Mouse (Mus musculus): ENCODE measurements around the gene Ppp1ca. TPM values are rescaled to one million over a fixed set of nuclear protein-coding genes. Genes with fewer than 3 reads are reported as not detected.

Gene Ppp1ca
- total and polyA plus RNA-seq, 3 experiments: 342 to 514 (median 392) TPM

DNA sequence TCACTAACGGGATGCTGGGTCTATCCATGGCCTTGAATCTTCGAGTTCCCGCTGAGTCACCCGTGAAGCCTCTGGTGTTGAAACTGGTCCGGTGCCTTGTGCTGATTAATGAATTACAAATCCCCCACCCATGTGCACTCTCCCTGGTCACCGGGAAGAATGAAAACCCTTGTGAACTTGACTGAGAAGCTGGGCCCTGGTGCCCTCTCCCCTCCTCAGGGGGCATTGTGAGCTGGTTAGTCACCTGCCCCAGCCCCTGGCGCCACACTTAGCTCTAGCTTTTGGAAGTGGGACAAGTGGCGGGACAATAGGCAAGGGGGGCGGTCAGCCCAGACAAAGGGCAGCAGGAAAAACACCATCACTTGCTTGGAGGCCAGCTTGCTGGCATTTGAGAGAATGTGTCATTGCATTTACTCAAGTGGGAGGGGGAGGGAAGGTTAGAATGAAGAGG, 21.7 kb downstream of the Ppp1ca start:
- peak; percentile 89 for DNase-seq

DNA sequence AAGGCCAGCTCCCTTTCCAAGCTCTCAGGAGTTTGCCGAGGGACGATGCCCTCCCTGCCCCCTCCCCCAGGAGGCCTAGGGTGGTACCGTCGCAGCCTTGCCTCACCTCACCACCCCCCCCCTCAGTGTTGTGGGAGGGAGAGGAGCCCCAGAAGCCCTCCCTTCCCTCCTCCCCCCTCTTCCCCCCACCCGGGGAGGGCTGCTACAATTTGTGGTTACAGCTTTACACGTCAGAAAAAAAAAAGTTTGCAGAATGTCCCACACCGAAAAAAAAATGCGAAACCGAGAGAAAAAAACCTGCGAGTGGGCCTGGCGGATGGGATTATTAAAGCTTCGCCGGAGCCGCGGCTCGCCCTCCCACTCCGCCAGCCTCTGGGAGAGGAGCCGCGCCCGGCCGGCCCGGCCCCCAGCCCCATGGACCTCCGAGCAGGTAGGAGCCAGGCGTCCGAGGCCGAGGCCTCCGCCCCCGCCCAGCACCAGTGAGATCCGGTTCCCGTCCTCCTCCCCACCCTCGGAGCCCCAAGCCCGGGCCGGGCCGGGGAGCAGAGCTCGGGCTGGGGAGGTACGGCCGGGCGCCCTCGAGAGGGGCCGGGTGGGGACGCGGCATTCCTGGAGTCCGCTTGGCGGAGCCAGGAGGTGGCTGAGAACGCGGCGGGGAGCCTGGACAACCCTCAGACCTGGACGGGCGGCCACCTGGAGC, 22.4 kb downstream of the Ppp1ca start, which contains the start of the genes Clcf1 and AC109138.7:
TSS of gene Clcf1 (plus strand) at position 168 of the 700 bp plus-strand sequence.
TSS of gene AC109138.7 (plus strand) at position 287 of the 700 bp plus-strand sequence.
- peak; percentile 82 for DNase-seq

DNA sequence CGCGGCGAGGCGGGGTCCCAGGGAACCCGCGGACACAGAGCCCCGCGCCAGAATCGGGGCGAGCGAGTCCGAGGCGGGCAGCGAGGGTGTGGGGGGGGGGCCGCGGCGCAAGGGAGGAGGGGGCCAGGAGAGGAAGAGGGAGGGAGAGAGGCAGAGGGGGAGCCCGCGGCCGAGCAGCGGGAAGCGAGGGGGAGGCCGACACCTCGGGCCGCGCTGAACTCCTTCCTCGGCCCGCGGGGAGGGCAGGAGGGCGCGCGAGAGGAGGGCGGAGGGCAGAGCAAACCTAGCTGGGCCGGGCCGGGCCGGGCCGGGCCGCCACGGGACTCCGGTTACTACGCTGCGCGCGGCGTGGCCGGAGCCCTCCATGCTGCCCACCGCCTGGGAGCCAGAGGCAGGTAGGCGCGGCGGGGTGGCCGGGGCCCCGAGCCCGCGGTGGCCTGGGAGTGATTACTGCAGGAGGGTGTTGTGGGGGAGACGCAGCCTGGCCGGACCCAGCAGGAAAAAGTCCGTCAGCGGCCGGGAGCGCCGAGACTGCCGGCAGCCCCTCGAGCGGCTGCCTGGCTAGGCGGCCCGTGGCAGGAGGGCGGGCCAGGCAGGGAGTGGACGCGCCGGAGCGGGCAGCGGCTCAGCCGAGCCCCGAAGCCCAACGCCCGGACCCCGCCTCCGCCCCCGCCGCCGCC, 23.0 kb downstream of the Ppp1ca start:
- peak; percentile 64 for DNase-seq

DNA sequence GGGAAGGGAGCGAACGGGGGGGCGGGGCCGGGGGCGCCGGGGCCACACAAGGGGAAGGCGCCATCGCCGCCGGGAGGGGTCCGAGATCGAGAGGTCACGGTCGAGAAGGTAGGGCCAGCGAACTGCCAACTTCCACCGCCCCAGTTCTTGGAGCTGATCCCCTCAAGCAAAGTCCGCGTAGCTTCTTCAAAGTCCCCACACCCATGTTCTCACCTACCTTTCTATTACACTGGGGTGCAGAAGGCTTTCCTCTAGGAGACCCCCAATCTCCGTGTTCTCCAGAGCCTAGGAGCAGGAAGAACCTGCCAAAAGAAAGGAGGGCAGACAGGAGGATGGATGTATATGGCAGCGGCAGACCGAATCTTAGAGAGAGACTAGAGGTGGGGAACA, 23.6 kb downstream of the Ppp1ca start:
- DNase-seq: no peak

DNA sequence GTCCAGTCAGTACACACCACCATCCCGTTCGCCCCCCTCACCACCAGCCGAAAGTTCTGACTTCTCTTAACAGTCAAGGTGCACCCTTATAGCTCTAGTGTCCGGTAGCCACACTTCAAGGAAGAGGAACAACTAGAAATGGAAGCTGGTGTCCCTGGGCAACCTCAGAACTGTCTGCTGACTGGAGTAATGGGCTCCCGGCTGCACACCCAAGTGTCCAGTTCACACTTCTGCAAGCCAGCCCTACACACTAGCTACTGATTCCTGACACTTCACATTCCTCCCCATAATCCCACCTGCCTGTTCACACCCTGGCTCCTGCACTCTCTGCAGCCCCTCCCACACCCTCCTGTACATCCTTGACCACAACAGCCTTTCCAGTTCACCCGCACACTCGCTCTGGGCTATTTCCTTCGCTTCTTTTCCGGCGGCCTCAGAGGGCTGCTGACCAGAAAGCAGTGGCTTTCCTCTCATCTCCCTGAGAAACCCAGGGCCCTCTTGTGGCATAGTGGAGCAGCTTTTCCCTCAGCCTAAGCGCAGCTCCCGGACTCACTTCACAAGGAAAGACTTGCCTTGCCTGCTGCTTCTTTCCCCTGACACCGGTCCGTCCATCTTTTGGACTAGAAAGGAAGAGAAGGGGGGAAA, 24.3 kb downstream of the Ppp1ca start:
- DNase-seq: peak; percentile 59

DNA sequence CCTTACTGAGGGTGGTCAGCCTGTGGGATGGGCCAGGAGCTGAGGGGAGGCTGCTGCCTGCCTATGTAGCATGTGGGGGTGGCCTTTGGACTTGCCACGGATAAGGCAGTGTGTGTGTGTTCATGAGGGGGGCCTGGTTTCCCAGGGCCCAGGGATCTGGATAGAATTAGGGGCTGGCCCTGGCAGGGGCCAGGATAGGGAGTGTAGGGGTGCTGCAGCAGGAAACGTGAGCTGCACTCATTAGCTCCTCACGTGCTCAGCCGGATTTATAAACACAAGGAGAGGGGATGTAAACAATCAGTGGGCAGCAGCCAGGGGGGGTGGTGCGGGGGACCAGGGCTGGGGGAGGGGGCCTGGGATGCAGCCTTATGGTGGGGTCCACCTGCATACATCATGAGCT, 25.3 kb downstream of the Ppp1ca start:
- no peak for DNase-seq

DNA sequence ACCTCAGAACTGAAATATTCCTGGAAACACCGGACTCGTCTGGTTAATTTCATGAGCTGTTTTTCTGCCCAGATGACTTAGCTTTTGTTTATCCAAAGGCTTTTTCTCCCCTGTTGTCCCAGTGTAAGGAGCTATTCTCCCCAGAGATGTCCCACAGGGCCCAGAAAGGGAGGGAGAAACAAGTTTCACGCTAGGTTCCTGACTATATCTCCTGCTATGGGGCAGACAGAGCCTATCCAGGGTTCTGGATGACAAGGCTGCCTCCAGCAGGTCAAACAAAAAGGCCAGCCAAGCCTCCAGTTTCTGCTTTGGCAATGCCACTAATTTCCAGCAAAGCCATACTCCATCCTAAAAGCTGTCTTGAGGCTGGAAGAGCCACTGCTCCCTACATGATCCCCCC, 26.0 kb downstream of the Ppp1ca start:
- no peak for DNase-seq

DNA sequence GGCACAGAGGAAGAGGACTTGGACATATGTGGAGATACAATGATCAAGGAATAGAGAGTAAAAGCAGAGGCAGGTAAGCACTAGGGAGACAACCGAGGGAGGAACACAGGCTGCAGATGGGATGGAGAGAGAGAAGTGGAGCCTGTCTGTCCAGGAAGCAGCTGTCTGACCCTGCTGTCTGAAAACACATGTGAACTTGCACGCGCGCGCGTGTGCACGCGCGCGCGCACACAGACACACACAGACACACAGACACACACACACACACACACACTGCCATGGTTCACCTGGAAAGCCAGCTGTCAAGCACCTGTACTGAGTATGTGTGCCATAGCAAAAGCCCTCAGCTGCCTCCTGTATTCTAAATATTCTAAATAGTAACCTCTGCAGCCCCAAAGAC, 26.4 kb downstream of the Ppp1ca start:
- no peak for DNase-seq

DNA sequence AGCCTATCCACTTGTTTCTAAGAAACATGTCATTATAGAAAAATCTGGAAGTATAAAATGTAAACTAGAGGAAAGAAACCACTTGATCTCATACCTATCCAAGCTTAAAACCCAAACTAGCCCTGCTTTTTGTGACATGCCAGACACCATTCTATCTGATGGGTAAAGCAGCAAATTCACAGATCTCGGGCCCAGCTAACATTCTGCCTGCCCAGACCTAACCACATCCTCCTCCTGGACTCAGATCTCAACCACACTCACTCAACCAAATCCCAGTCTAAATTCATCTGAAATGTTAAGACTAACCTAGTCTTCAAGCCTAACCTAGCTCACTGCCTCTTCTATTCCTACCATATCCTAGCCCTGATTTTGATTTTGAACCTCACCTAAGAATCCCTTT, 26.9 kb downstream of the Ppp1ca start:
- DNase-seq: no peak

DNA sequence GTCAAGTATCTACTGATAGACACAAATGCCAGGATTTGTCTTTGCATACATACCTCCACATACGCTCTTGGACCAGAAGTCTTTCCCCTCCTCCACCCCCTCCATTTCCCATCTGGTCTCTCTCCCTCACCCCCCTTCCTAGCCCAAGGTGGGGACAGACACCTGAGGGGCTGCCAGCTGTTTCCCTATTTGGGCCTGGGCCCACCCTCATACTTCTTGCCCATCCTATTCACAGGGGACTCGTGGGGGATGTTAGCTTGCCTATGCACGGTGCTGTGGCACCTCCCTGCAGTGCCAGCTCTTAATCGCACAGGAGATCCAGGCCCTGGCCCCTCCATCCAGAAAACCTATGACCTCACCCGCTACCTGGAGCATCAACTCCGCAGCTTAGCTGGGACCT, 28.1 kb downstream of the Ppp1ca start:
- DNase-seq: no peak

DNA sequence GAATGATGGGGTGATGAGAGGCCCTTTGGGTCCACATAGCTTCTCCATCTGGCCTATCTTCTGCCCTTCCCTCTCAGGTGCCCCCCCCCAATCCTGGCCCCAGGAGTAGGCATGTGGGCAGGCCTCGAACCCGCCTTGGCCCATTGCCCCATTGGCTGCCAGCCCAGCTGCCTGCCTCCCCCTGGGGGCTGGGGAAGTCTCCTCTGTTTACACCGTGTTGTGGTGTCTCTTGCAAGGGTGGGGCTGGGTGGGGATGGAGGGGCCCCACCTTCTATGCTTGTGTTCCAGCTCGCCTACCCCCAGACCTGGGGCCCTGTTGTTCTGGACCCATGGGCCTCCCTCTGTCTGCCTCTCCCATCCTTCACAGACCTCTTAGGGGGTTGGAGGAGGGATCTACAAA, 28.6 kb downstream of the Ppp1ca start:
- DNase-seq: no peak

DNA sequence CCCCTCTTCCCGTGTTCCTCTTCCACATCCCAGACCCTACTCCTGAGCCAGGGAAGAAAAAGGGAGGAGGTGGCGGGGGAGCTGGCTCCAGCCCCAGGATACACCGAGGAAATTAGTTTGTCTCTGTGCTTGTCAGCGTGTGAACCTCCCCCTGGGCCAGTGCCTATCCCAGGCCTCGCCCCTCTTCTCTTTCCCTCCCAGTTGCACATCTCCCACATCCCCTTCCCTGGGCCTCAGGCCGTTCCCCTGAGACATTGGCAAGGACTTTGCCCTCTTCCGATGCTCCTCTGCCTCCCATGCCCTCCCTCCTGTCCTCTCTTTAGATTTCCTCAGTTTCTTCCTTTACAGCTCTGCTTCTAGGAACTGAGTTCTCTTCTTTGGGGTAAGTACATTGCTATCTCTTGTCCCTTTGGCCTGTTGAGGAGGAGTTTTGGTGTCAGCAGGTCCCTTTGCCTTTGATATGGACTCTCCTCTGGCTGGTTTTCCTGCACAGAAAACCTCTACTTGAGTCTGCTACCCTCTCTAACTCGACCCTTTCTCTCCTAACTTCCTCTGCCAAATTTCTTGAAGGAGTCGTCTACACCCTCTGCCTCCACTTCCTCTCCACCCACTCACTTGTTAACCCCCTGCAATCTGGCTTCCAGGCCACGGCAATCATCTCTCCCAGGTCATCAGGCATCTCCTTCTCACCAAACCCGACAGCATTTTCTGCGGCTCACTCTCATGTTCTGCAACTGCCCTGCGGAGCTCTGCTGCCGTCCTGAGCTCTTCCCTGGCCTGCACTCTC, 29.3 kb downstream of the Ppp1ca start:
- DNase-seq: no peak

DNA sequence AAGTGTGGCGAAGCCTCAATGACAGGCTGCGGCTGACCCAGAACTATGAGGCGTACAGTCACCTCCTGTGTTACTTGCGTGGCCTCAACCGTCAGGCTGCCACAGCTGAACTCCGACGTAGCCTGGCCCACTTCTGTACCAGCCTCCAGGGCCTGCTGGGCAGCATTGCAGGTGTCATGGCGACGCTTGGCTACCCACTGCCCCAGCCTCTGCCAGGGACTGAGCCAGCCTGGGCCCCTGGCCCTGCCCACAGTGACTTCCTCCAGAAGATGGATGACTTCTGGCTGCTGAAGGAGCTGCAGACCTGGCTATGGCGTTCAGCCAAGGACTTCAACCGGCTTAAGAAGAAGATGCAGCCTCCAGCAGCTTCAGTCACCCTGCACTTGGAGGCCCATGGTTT, 30.3 kb downstream of the Ppp1ca start:
- DNase-seq: peak; percentile 62

DNA sequence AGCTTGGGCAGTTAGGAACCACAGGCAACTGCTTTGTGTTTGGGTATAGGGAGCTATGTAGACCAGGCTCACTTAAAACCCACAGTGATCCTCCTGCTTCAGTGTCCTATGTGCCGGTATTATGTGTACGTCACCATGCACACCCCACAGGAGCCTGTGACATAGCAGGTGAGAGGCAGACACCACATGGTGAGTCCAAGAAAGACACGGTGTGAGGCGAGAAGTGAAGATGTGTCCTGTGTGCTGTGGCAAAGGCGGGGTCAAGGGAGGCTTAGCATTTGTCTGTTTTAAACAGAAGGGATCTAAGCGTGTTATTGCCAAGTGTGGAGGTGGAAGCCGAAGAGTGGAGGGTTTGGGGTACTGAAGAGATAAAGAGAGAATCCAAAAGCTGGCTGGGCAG, 34.9 kb downstream of the Ppp1ca start:
- no peak for DNase-seq

DNA sequence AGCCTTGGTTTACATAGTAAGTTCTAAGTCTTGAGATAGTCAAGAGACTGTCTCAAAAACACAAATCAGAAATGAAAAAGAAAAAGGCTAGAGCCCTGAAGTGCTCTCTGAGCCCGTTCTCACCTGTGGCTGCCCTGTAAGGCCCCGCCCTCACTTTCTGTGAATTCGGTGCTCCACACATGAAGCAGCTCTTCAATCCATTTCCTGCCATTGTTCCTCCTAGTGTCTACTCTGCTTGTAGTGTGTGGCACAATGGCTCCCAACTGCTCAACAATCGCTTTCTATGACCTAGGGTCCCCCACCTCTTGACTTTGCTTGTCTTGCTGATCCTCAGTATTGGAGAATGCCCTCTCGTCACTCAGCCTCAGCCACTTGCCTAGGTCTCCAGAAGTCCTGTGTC, 35.6 kb downstream of the Ppp1ca start:
- no peak for DNase-seq

DNA sequence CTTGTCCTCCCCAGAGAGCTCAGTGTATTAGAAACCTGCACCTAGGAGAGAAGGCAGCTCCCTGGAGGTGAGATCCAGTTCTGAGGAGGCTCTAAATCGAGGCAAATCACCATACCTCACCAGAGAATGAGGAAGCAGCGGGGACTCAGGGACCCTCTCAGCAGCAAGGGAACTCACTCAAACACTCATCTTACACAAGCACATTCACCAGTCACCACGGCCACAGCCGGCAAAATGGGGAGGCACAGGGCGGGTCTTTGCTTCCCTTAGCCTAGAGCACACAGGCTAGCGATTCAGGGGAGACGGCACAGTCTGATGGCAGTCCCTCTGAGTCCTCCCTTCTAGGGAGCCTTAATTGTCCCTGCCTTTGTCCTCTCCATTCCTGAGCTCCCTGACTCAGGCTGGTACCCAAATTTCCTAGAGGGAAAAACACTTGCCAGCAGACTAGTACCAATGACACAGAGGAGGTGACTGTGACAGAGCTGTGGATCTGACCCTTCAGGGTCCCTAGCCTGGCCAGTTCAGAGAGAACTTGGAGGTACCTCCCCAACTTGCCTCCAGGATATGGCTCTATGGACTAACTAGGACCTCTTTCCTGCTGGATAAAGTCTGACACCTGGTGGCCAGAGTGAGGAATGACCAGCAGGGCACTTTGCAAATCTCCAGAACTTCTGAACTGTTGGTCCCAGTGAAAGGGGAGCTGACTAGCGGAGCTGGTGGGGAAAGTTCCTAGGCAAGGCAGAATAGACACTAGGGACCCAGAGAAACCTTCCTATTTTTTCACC, 36.2 kb downstream of the Ppp1ca start:
- DNase-seq: peak; percentile 79

DNA sequence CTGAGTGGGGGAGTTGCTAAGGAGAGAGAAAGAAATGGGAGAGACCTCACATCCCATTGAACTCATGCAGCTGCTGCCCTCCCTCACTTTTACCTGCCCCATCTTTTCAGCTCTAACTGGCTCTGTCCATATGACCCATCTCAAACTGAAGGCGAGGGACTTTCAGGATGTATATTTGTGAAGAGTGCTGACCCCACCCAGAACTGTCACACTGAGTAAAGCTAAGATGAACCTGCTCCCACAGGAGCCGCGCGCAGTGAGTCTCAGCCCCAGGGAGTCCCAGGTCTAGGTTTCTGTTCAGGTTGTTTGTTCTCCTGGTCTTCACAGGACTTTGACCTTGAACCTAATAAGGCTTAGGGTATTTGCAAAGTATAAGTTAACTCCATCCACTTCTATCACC, 37.0 kb downstream of the Ppp1ca start:
- no peak for DNase-seq

DNA sequence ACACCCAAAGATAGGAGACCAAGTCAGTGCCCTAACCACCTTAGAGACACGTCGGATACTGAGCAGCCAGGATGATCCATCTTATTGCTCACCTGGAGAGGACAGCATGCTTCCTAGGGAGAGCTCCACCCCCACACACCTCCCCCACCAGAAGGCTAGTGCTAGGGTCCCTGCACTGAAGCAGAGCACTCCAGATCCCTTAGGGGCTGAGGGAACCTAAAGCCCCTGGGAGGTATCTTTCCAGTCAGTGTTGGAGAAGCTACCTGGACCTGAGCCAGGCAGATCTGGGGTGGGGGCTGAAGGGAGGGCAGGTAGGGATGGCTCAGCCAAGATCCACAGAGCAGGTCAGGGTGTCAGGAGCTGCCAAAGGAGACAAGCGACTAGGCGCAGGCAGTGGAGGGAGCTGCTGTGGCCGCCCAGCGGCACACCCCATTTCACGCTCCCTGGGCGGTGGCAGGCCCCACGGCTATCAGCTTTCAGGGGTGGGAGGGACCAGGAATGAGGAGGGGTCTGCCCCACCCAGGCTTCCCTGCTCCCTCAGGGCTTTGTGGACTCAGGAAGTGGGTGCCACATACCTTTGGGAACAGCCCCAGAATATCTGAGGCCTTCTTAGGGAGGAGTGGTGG, 37.7 kb downstream of the Ppp1ca start:
- peak; percentile 29 for DNase-seq

DNA sequence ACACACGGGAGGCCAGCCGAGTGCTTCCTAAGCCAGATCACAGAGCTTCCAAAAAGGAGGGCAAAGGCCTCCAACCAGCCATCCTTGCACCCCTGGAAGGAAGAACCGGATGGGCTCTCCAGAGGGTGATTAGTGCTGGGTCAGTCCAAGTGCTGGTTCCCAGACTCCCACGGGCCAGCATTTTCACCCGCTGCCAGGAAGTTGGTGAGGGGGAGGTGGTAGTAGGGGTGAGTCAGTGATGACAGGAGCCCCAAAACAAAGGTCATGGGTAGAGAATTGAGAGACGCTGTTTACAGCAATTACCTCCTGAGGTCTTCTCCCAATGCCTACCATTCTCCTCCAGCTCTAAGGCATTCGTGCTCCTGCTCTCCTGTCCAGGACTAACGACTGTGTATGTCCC, 38.5 kb downstream of the Ppp1ca start:
- DNase-seq: peak; percentile 86

DNA sequence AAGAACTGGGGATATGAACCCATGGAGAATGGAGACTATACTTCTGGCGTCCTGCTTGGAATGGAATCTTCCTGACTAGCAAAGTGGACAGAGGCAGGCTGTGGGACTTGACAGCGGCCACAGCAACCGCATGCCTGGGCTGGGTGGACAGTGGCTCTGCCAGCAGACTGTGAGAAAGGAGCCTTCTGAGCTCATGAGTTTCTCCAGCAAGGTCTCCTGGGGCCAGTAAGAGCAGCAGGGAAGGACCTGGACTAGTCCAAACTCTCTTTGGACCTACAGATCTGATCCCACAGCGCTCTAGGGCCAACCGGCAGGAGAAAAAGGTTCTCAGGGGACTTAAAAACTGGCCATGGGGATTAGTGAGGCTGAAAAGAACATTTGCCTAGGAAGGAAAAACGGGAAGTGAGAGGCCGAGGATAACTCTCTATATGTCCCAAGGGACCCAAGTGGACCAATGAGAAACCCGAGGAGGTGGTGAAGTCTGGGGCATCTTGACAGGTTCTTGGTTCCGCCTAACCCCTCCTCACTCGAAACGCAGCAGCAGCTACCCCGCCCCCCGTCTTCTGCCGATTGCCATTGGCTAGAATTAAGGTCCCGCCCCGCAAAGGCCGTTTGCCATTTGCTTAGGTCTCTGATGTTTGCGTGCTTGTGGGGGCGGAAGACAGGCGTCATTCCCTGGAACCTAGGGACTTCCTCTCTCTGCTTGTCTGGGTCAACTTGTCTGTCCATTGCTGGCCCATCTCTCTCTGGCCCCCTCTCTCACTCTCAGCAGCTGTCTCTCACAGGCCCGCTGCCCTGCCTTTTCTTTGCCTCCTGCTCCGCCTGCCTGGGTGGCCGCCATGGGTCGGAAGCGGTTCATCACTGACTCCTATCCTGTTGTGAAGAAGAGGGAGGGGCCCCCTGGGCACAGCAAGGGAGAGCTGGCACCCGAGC, 39.7 kb downstream of the Ppp1ca start, which contains the start of gene Pold4:
TSS of gene Pold4 (plus strand) at position 647 of the 933 bp plus-strand sequence.
- DNase-seq: peak; percentile 99

Measured in adrenal gland, adult 2 months (tissue).